Mouse (Mus musculus): Measurements from ENCODE around the gene Mrgprx1.

The Mrgprx1 gene

GRCm38 (mm10) chr7:48027497-48027896 is at the start of gene Mrgprx1:
Gene Mrgprx1, minus strand, starts transcription at chr7:48027597.
- DNase-seq, result no peak

GRCm38 (mm10) chr7:48075521-48075920 is 48.1 kb upstream of the Mrgprx1 start:
- DNase-seq, result no peak

GRCm38 (mm10) chr7:48046475-48047185 is 19.2 kb upstream of the Mrgprx1 start:
- DNase-seq, result no peak

- no peak for DNase-seq
Observed at GRCm38 (mm10) chr7:48044046-48044445, 16.6 kb upstream of the Mrgprx1 start.

GRCm38 (mm10) chr7:48017874-48018273 is 9.5 kb downstream of the Mrgprx1 start:
- peak; percentile 5 for DNase-seq

GRCm38 (mm10) chr7:47995689-47996088 is 31.7 kb downstream of the Mrgprx1 start:
- DNase-seq, result no peak

GRCm38 (mm10) chr7:47986752-47987151 is 40.6 kb downstream of the Mrgprx1 start:
- peak; percentile 1 for DNase-seq

GRCm38 (mm10) chr7:47981995-47982394 is 45.4 kb downstream of the Mrgprx1 start, which contains the start of gene Mrgpra4:
Gene Mrgpra4, minus strand, starts transcription at chr7:47982095.
- no peak for DNase-seq
